Mouse (Mus musculus) lung, postnatal 0 days (tissue): ENCODE measurements around the gene Rnf217.

Experiments used
- CTCF ChIP-seq: IDR thresholded peaks from 2 replicates; pipeline ENCODE4 v1.5.1; 2016; ENCODE audit warnings: antibody characterized with exemption, mild to moderate bottlenecking
- EP300 ChIP-seq: IDR thresholded peaks from 2 replicates; pipeline ENCODE4 v1.6.1; 2016; ENCODE audit warnings: antibody characterized with exemption, mild to moderate bottlenecking, control low read depth

- TF ChIP-seq CTCF (no peak), EP300 (no peak)
These were observed 141.7 kb downstream of the Rnf217 start for GRCm38 (mm10) chr10:31467043-31467898.
